Mouse (Mus musculus) stomach, embryonic 14.5 days (tissue): ENCODE data around the gene Atrip. TPM values are rescaled to one million over a fixed set of nuclear protein-coding genes. Genes with fewer than 3 reads are reported as not detected.

Source experiments
- ATAC-seq: fragments of 200-750 bp; cut with Nextera tagmentation; 2 replicates; pipeline ENCODE4 v1.8.0; 2017; ENCODE audit warnings: low read depth, moderate TSS enrichment; ENCODE audit not compliant: insufficient number of reproducible peaks, insufficient read depth, low FRiP score
- H3K27ac ChIP-seq: fragments of 300-500 bp; sonication (generic); 2 replicates; pipeline ENCODE4 v1.5.1; 2014; ENCODE audit warnings: mild to moderate bottlenecking, low read length, moderate library complexity, mixed read lengths
- H3K27me3 ChIP-seq: fragments of 300-500 bp; sonication (generic); 2 replicates; pipeline ENCODE4 v1.6.1; 2014; ENCODE audit warnings: low read length, control low read depth, mixed read lengths; ENCODE audit not compliant: control insufficient read depth, insufficient read depth
- H3K36me3 ChIP-seq: fragments of 300-500 bp; sonication (generic); 2 replicates; pipeline ENCODE4 v1.6.1; 2014; ENCODE audit warnings: mild to moderate bottlenecking, control low read depth, low read length, moderate library complexity, mixed read lengths; ENCODE audit not compliant: control insufficient read depth, insufficient read depth
- H3K4me1 ChIP-seq: fragments of 300-500 bp; sonication (generic); 2 replicates; pipeline ENCODE4 v1.6.1; 2014; ENCODE audit warnings: low read length, control low read depth, mixed read lengths; ENCODE audit not compliant: control insufficient read depth, insufficient read depth
- H3K4me2 ChIP-seq: fragments of 300-500 bp; sonication (generic); replicated peaks from 2 replicates; pipeline ENCODE4 v1.6.1; 2014; ENCODE audit warnings: low read depth, low read length, control low read depth
- H3K4me3 ChIP-seq: fragments of 300-500 bp; sonication (generic); 2 replicates; pipeline ENCODE4 v1.5.1; 2014; ENCODE audit warnings: low read depth, low read length, control low read depth
- H3K9ac ChIP-seq: fragments of 300-500 bp; sonication (generic); replicated peaks from 2 replicates; pipeline ENCODE4 v1.6.1; 2014; ENCODE audit warnings: low read depth, mild to moderate bottlenecking, control low read depth, low read length, moderate library complexity, mixed read lengths
- H3K9me3 ChIP-seq: fragments of 300-500 bp; sonication (generic); 2 replicates; pipeline ENCODE4 v1.6.1; 2016; ENCODE audit warnings: low read depth, low read length, control low read depth; ENCODE audit not compliant: control insufficient read depth
- WGBS: fragments of 180-500 bp; shearing (Covaris S2); extraction: QIAGEN DNeasy Blood & Tissue Kit; methylation state at CpG from one replicate; pipeline ENCODE4 v1.1.7; 2014; 5-methylcytosine and 5-hydroxymethylcytosine counted together
- polyA plus RNA-seq: library from polyadenylated mRNA; unstranded; fragments of >200 nt; fragmentation: Nextera tagmentation; extraction: Ambion mirVana; gene quantifications from 2 replicates; pipeline ENCODE4 v1.2.1, GENCODE M21; 2014

Gene Atrip
- polyA plus RNA-seq, 1 experiment from 2014 or later = 27.2 TPM

DNA sequence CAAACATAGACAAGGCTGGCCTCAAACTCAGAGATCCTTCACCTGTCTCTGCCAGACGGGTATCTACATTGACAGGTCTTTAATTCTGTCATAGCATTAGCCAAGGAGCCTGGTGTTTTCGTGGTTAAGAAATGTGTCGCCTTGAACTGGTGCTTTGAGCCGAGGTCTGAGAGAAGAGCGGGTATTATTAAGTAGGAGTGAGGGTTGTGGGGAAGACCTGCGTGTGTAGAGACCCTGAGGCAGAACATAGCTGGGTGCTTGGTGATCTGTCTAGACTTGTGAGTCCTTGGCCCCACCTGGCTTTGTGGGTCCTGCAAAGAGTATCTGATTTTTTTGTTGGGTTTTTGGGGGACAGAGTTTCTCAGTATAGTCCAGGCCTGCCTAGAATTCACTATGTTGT is 20.1 kb downstream of the Atrip start:
- H3K27ac ChIP-seq = no peak overlapping the region; the same call in 1 of the 2 replicates
- no peak for ATAC-seq
- H3K4me1 ChIP-seq = peaks cover 8% of the 10 kb centered on the region; the same call in 1 of the 2 replicates
- H3K36me3 ChIP-seq = peaks cover 17% of the 10 kb centered on the region
- 66% methylated on average over 6 of the region's 6 CpGs for WGBS
- H3K4me2 ChIP-seq = no peak overlapping the region
- H3K9me3 ChIP-seq = no peaks in the 10 kb centered on the region
- no peak overlapping the region for H3K9ac ChIP-seq
- no peak overlapping the region for H3K4me3 ChIP-seq
- H3K27me3 ChIP-seq = no peaks in the 10 kb centered on the region

- peaks cover 7% of the 10 kb centered on the region; the same call in 1 of the 2 replicates for H3K4me1 ChIP-seq
Measured at GRCm38 (mm10) chr9:109053366-109053765, 20.6 kb downstream of the Atrip start.

DNA sequence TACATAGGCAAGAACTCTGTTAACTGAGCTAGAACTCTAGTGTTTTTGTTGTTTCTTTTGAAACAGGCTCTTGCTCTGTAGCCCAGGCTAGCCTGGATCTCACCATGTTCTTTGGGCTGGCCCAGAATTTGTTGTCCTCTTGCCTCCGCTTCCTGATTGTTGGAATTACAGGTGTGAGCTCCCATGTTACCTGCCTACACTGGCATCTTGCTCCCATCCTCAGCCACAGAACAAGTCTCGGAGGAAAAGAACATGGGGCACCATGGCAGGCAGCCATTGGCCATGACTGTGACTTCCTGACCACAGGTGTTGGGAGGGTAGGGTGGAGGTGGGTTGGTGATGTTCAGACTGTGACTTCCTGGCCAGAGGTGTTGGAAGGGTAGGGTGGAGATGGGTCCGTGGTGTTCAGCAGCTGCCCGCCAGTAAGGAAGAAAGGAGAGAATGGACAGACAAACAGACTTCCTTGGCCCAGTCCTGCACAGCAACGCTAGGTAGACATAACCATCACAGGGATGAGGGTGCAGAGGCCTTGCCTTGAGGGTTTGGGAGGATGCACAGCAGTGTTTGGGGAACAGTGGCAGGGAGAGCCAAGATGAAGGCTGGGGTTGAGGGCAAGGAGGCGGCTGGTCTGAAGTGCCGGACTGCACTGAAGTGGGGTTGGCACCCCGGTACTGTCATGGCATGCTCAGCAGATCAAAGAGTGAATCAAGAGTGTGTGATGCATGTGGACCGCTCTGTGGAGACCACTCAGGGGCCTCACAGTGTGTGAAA is 21.2 kb downstream of the Atrip start:
- Histone ChIP-seq H3K36me3 (peaks cover 7% of the 10 kb centered on the region), H3K4me2 (no peak overlapping the region), H3K9me3 (no peaks in the 10 kb centered on the region), H3K4me1 (peaks cover 7% of the 10 kb centered on the region; the same call in 1 of the 2 replicates), H3K27ac (no peak overlapping the region), H3K27me3 (no peaks in the 10 kb centered on the region), H3K9ac (no peak overlapping the region), H3K4me3 (no peak overlapping the region)
- no peak for ATAC-seq
- WGBS = 91% methylated on average over 9 of the region's 9 CpGs

More at GRCm38 (mm10) chr9:109053366-109053765, 20.6 kb downstream of the Atrip start:
- H3K27ac ChIP-seq = no peak overlapping the region
- no peak for ATAC-seq
- 84% methylated on average over 3 of the region's 3 CpGs for WGBS
- no peak overlapping the region for H3K4me2 ChIP-seq
- no peak overlapping the region for H3K9ac ChIP-seq
- no peaks in the 10 kb centered on the region for H3K27me3 ChIP-seq
- no peaks in the 10 kb centered on the region for H3K9me3 ChIP-seq
- peaks cover 14% of the 10 kb centered on the region for H3K36me3 ChIP-seq
- H3K4me3 ChIP-seq = no peak overlapping the region

- H3K36me3 ChIP-seq = peaks cover 2% of the 10 kb centered on the region
- H3K9ac ChIP-seq = no peak overlapping the region
- ATAC-seq = no peak
- peaks cover 7% of the 10 kb centered on the region; the same call in 1 of the 2 replicates for H3K4me1 ChIP-seq
- H3K27ac ChIP-seq = no peak overlapping the region
- no peaks in the 10 kb centered on the region for H3K9me3 ChIP-seq
- WGBS = 90% methylated on average over 10 of the region's 10 CpGs
- no peak overlapping the region for H3K4me3 ChIP-seq
- no peaks in the 10 kb centered on the region for H3K27me3 ChIP-seq
- H3K4me2 ChIP-seq = no peak overlapping the region
Measured at GRCm38 (mm10) chr9:109051651-109052489, 22.1 kb downstream of the Atrip start.

DNA sequence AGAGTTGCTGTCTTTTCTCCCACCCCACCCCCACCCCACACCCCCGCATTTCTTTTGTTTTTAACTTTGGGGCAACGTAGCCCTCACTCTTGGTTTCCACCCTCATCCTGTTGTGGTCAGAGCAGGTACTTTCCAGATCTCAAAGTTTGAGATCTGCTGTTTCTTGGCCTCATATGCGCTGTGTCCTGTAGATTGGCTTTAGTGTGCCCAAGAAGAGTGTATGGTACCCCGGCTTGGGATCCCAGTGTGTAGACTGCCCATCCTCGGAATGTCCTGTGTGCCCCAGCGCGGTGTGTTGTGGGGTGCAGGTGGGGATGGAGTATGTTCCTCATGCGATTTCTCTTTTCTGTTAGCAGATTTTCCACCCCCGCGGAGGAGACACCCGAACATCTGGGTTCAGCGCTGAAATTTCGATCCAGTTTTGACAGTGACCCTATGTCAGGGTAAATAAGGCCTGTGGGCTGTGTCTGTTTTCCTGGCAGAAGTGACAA is 22.9 kb downstream of the Atrip start:
- H3K4me2 ChIP-seq = no peak overlapping the region
- 87% methylated on average over 13 of the region's 13 CpGs for WGBS
- ATAC-seq = no peak
- no peak overlapping the region for H3K27ac ChIP-seq
- H3K36me3 ChIP-seq = peaks cover under 1% of the 10 kb centered on the region; the same call in 1 of the 2 replicates
- no peaks in the 10 kb centered on the region for H3K27me3 ChIP-seq
- H3K4me3 ChIP-seq = no peak overlapping the region
- H3K9ac ChIP-seq = no peak overlapping the region
- H3K9me3 ChIP-seq = no peaks in the 10 kb centered on the region
- H3K4me1 ChIP-seq = peaks cover 7% of the 10 kb centered on the region; the same call in 1 of the 2 replicates

GRCm38 (mm10) chr9:109050674-109050997 is 23.3 kb downstream of the Atrip start:
- WGBS = 63% methylated on average over 3 of the region's 3 CpGs
- Histone ChIP-seq H3K4me1 (peaks cover 7% of the 10 kb centered on the region; the same call in 1 of the 2 replicates), H3K9me3 (no peaks in the 10 kb centered on the region), H3K27ac (no peak overlapping the region), H3K4me3 (no peak overlapping the region), H3K4me2 (no peak overlapping the region), H3K9ac (no peak overlapping the region), H3K36me3 (no peaks in the 10 kb centered on the region; the same call in 1 of the 2 replicates), H3K27me3 (no peaks in the 10 kb centered on the region)
- ATAC-seq = no peak

DNA sequence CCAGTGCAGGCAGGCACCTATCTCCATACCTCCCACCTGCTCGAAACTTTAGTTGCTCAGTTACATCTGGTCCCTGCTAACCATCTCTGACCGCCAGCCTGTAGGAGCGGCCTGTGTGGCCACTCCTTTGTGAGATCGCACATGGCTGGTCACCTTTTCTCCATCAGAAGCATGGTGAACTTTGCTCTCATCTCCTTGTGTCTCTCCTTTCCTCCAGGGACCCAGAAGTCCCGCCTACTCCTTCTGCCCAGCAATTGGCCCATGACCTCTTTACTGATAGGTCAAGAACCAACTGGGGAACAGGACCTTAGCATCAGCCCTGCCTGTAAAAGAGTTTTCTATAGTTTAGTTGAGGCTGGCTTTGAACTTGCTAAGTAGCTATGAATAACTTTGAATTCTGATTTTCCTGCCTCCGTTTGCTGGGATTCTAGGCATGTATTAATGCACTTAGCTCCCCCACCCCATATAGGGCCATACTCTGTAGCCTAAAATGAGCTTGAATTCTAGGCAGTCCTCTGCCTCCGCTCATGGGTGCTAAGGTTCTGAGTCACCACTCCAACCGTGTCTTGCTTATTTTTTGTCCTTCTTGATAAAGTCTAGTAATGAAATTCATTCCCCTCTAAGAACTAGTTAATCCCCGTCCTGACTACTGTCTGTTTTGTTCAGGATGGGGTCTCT is 23.8 kb downstream of the Atrip start:
- 80% methylated on average over 9 of the region's 9 CpGs for WGBS
- ATAC-seq = no peak
- no peak overlapping the region for H3K27ac ChIP-seq

DNA sequence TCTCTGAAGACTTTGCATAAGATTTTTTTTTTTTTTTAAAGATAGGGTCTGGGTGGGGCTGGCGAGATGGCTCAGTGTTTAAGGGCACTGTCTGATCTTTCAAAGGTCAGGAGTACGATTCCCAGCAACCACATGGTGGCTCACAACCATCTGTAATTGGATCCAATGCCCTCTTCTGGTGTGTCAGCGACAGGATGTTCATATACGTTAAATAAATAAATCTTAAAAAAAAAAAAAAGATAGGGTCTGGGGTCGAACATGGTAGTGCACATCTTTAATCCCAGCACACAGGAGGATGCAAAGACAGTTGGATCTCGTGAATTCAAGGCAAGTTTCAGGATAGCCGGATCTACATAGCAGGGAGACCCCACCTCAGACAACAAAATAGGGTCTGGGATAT is 24.6 kb downstream of the Atrip start:
- Histone ChIP-seq H3K4me1 (no peaks in the 10 kb centered on the region), H3K36me3 (no peaks in the 10 kb centered on the region; the same call in 1 of the 2 replicates), H3K9me3 (no peaks in the 10 kb centered on the region), H3K4me3 (no peak overlapping the region), H3K27me3 (no peaks in the 10 kb centered on the region), H3K9ac (no peak overlapping the region), H3K27ac (no peak overlapping the region), H3K4me2 (no peak overlapping the region)
- ATAC-seq = no peak
- 65% methylated on average over 7 of the region's 7 CpGs for WGBS

More for the DNA sequence above, 23.8 kb downstream of the Atrip start:
- H3K4me2 ChIP-seq = no peak overlapping the region
- peaks cover 2% of the 10 kb centered on the region; the same call in 1 of the 2 replicates for H3K4me1 ChIP-seq
- H3K4me3 ChIP-seq = no peak overlapping the region
- H3K27me3 ChIP-seq = no peaks in the 10 kb centered on the region
- H3K36me3 ChIP-seq = no peaks in the 10 kb centered on the region; the same call in 1 of the 2 replicates
- H3K9ac ChIP-seq = no peak overlapping the region
- no peaks in the 10 kb centered on the region for H3K9me3 ChIP-seq
